Mouse (Mus musculus) WW6 (cell line): ENCODE measurements around the gene Cnot9.
A peak's percentile ranks its signal among the peaks of the same experiment; 100 is the strongest.
"Not testable (repeated sequence)": the region's sequence is repeated elsewhere in the genome, so short reads cannot be mapped to it uniquely, and the experiment has no call there.

ENCODE experiments used
- DNase-seq: peaks from one replicate; pipeline ENCODE4 v3.0.0-alpha.2; 2013; ENCODE audit warnings: low read depth, low spot score

Cnot9 gene

GRCm38 (mm10) chr1:74505721-74506464 lies at the start of gene Cnot9:
Cnot9 (plus strand) TSS chr1:74506058.
- peak; percentile 97 for DNase-seq

- no peak for DNase-seq
Observed at GRCm38 (mm10) chr1:74460273-74460672, 45.6 kb upstream of the Cnot9 start.

DNA sequence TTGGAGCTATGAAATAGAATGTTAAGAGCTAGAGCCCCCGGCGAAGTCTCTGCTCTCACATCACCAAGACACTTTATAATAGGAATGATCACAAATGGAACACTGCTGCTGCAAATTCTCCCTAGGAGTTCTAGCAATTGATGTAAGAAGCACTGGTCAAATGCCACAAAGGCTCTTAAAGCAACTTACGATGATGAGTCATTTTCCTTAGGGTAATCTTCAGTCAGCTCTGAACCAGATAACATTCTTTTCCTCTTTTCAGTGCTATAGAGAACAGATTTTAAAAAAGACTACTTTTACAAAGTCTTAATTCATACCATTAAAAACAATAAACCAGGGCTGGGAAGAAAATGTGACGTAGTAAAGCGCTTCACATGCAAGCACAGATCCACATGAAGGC lies 20.1 kb upstream of the Cnot9 start:
- DNase-seq = no peak

GRCm38 (mm10) chr1:74501106-74501505 lies 4.8 kb upstream of the Cnot9 start:
- no peak for DNase-seq

GRCm38 (mm10) chr1:74505393-74505720 lies 501 bp upstream of the Cnot9 start:
- no peak for DNase-seq

GRCm38 (mm10) chr1:74506471-74506881 lies 618 bp downstream of the Cnot9 start:
- DNase-seq = peak; percentile 73

DNA sequence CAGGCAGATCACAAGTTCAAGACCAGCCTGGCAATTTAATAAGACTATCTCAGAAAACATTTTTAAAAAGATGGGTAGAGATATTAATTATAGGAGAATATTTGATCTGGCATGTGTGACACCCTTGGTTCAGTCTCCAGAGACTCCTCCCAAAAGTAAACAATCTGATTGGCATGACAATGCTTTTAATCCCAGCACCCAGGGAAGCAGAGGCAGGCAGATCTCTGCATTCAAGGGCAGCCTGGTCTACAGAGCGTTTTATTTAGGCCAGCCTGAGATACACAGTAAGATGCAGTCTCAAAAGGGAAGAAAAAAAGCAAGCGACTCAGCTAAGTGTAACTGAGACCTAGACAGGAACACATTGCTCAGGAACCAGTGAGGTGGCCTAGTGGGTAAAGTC lies 1.9 kb downstream of the Cnot9 start:
- no peak for DNase-seq

DNA sequence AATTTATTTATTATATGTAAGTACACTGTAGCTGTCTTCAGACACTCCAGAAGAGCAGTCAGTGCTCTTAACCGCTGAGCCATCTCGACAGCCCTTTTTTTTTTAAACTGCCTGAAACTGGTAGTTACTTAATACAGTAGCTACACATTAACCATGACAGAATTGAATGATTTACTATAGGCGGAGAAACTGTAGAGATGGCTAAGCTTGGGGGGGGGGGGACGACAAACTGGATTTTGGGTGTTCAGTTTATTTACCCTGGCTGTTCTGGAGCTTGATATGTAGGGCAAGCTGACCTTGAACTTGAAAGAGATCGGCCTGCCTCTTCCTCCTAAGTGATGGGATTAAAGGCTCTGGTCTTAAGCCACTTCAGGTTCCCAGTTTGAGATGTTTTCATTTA lies 5.4 kb downstream of the Cnot9 start:
- no peak for DNase-seq

- not testable (repeated sequence) for DNase-seq
Observed at GRCm38 (mm10) chr1:74512999-74513398, 7.1 kb downstream of the Cnot9 start.

DNA sequence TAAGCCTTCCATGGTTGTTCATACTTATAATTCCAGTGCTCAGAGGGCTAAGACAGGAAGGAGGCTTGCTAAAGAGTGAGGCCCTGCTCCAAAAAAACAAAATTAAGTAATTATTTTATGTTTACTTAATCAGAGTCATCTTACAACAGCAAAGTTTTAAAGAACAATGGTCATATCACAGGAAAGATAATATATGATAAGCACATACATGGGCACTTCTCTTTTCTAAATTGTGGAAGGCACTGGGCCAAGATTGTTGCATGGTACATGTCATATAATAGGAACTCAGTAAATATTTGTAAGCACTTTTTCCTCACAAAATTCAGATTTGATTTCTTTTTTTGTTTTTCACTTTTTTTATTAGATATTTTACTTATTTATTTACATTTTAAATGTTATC lies 14.0 kb downstream of the Cnot9 start:
- DNase-seq = no peak

GRCm38 (mm10) chr1:74524746-74525145 lies 18.9 kb downstream of the Cnot9 start:
- no peak for DNase-seq

- DNase-seq = no peak
Observed at GRCm38 (mm10) chr1:74528589-74528988, 22.7 kb downstream of the Cnot9 start.

- DNase-seq = no peak
Observed at GRCm38 (mm10) chr1:74538650-74539049, 32.8 kb downstream of the Cnot9 start.

DNA sequence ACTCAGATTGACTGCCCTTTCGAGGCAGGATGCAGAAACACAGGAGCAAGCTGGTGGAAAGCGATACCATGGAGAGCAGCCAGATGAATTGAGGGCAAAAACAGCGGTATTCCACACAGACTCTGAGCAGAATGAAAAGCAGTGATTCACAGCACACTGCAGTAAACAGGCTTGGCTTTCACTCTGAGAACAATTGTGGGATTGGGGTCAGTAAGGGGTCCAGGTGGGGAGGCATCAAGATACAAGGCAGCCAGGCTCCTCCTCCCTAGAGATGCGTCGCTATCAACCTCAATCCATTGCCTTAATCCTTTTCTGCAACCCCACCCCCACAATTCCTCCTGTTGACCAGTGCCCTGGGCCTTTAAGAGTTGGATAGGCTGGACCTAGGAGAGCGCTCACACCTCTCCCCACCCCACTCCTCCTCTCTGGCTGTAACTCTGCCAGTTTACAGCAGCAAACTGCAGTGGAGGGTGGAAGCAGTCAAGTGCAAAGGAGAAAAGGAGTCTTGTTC lies 36.6 kb downstream of the Cnot9 start, which contains the start of gene Plcd4:
Plcd4 (plus strand) TSS at position 438 of the 511 bp plus-strand sequence.
- DNase-seq = no peak

DNA sequence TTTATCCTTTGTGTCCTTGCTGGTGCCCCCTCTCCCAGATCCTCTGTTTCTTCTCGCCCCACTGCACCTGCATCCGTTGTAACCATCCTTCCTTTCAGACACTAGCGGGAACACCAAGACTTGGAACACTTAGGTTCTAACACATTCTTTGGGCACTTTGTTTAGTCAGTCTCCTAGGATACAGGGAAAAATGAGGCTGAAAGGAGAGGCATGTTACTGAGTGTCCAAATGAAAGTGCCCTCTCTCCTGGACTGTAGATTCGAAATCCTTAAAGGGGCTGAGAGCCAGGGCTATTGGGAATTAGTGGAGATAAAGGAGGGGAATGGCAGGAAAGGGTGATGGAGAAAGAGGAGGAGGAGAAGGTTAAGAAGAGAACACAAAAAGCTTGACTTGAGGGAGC lies 38.3 kb downstream of the Cnot9 start, which contains the start of gene Usp37:
Usp37 (minus strand) TSS at position 101 of the 400 bp plus-strand sequence.
- no peak for DNase-seq

- no peak for DNase-seq
Observed at GRCm38 (mm10) chr1:74559061-74559460, 53.2 kb downstream of the Cnot9 start.

- no peak for DNase-seq
Observed at GRCm38 (mm10) chr1:74565834-74566233, 60.0 kb downstream of the Cnot9 start.

DNA sequence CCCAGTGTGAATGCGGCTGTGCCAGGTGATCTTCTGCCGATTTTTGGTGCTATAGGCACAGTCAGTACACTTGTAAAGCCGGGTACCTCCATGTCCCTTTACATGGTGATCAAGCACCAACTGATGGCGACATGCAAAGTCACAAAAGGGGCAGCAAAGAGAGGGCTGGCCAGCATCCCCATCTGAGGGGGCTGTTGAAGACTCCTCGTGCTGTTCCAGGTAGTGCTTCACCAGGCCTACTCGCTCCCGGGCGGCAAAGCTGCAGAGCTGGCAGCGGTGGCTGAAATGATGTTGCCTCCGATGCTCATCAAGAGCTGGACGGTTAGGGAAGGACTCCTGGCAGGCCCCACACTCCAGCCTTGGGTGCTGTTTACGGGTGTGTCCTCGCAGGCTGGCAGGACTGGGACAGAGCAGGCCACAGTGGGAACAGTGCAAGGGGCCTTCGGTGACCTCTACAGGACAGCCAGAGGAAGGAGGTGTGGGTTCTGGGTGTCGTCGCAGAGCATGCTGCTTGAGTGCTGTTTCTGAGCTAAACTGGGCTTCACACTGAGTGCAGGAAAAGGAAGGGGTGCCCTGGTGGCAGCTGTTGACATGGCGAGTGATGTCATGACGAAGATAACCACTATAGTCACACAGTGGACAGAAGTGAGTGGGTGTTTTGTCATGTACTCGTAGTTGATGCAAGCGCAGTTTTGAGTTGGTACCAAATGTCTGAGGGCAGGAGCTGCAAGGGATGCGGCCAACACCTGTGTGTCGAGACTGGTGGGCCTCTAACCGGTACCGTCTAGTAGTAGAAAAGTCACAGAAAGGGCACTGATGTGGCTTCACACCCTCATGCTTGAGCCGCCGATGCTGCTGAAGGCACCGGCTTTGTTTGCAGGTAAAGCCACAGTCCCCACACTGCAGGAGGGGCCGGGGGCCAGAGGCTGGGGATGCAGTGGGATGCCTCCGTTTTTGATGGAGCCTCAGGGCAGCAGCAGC lies 64.2 kb downstream of the Cnot9 start:
- no peak for DNase-seq
